Mouse (Mus musculus) limb, embryonic 15.5 days (tissue): ENCODE results near the gene Pik3ip1. TPM values are rescaled to one million over a fixed set of nuclear protein-coding genes. Genes with fewer than 3 reads are reported as not detected.

Experiments
- ATAC-seq: fragments of 200-750 bp; cut with Nextera tagmentation; 2 replicates; pipeline ENCODE4 v1.8.0; 2017; ENCODE audit warnings: low read depth, moderate TSS enrichment; ENCODE audit not compliant: insufficient number of reproducible peaks, low FRiP score, low TSS enrichment
- H3K27ac ChIP-seq: fragments of 300-500 bp; sonication (generic); 2 replicates; pipeline ENCODE4 v1.5.1; 2015; ENCODE audit warnings: moderate library complexity, mild to moderate bottlenecking, inconsistent platforms
- H3K27me3 ChIP-seq: fragments of 300-500 bp; sonication (generic); 2 replicates; pipeline ENCODE4 v1.6.1; 2015; ENCODE audit warnings: inconsistent platforms
- H3K36me3 ChIP-seq: fragments of 300-500 bp; sonication (generic); 2 replicates; pipeline ENCODE4 v1.6.1; 2015; ENCODE audit warnings: inconsistent platforms
- H3K4me1 ChIP-seq: fragments of 300-500 bp; sonication (generic); 2 replicates; pipeline ENCODE4 v1.6.1; 2015; ENCODE audit warnings: inconsistent platforms
- H3K4me2 ChIP-seq: fragments of 300-500 bp; sonication (generic); 2 replicates; pipeline ENCODE4 v1.6.1; 2015; ENCODE audit warnings: mild to moderate bottlenecking, inconsistent platforms
- H3K4me3 ChIP-seq: fragments of 300-500 bp; sonication (generic); 2 replicates; pipeline ENCODE4 v1.5.1; 2015; ENCODE audit warnings: mild to moderate bottlenecking, inconsistent platforms
- H3K9ac ChIP-seq: fragments of 300-500 bp; sonication (generic); 2 replicates; pipeline ENCODE4 v1.6.1; 2015; ENCODE audit warnings: inconsistent platforms
- H3K9me3 ChIP-seq: fragments of 300-500 bp; sonication (generic); 2 replicates; pipeline ENCODE4 v1.6.1; 2016; ENCODE audit warnings: inconsistent platforms
- WGBS: fragments of 180-500 bp; shearing (Covaris S2); methylation state at CpG from one replicate; pipeline ENCODE4 v1.1.7; 2015; 5-methylcytosine and 5-hydroxymethylcytosine counted together
- polyA plus RNA-seq: library from polyadenylated mRNA; unstranded; fragments of >200 nt; fragmentation: Nextera tagmentation; extraction: Ambion mirVana; gene quantifications from 2 replicates; pipeline ENCODE4 v1.2.1, GENCODE M21; 2015

The Pik3ip1 gene
- polyA plus RNA-seq = 15.6 and 17.9 TPM in 2 replicates

DNA sequence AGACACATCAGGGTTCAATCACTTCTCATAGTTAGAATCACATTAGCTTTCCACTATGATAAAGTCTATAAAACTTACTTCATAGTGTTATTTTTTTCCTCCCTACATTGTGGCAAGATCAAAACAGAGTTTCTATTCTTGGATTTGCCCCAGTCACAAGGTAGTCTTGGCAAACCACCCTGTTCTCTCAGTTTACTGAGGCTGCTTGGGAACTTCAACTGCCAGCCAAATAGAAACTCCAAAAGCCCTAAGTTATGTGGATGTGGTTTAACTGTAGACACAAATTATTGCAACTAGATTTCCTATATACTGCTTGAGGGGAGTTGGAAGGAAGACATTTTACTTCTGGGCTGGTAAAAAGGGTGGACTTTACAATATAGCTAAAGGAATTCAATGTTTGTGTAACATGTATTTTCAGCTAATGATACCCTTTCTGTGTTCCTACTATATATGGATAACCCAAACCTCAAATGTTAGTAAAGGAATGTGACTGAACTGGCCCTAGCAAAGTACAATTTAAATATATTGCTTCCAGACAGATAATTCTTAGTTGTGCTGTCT lies at the start of gene Pik3ip1:
Pik3ip1 (plus strand) TSS at position 511 of the 561 bp plus-strand sequence.
- peak within 1 kb of the TSS; percentile 52 for H3K4me3 ChIP-seq
- peak within 1 kb of the TSS; percentile 39; the same call in 1 of the 2 replicates for H3K9ac ChIP-seq
- peaks cover 5% of the 10 kb centered on the region; the same call in 1 of the 2 replicates for H3K36me3 ChIP-seq
- H3K9me3 ChIP-seq = no peaks in the 10 kb centered on the region
- H3K27me3 ChIP-seq = no peaks in the 10 kb centered on the region
- H3K4me1 ChIP-seq = peaks cover 38% of the 10 kb centered on the region
- peak within 1 kb of the TSS; percentile 99 for H3K4me2 ChIP-seq
- no peak for ATAC-seq
- peak within 1 kb of the TSS; percentile 72 for H3K27ac ChIP-seq

DNA sequence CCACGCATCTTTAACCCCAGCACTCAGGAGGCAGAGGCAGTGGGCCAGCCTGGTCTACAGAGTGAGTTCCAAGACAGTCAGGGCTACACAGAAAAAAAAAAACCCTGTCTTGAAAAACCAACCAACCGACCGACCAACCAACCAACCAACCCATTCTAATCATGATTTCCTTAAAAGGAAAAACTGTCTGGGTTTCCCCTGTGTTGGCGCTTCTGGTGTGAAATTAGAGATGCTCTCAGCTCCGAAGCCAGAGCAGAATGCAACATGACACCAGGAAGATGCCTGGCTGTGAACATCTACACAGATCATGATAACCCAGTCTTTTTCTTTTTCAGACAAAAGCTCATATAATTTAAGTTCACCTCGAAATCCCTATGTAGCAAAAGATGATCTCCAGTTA lies 47.3 kb upstream of the Pik3ip1 start:
- H3K27me3 ChIP-seq = no peaks in the 10 kb centered on the region
- H3K9me3 ChIP-seq = no peaks in the 10 kb centered on the region
- no peak overlapping the region for H3K27ac ChIP-seq
- no peaks in the 10 kb centered on the region for H3K4me1 ChIP-seq
- 80% methylated on average over 6 of the region's 6 CpGs for WGBS
- H3K36me3 ChIP-seq = no peaks in the 10 kb centered on the region
- H3K9ac ChIP-seq = no peak overlapping the region
- H3K4me3 ChIP-seq = no peak overlapping the region
- no peak overlapping the region for H3K4me2 ChIP-seq
- no peak for ATAC-seq

DNA sequence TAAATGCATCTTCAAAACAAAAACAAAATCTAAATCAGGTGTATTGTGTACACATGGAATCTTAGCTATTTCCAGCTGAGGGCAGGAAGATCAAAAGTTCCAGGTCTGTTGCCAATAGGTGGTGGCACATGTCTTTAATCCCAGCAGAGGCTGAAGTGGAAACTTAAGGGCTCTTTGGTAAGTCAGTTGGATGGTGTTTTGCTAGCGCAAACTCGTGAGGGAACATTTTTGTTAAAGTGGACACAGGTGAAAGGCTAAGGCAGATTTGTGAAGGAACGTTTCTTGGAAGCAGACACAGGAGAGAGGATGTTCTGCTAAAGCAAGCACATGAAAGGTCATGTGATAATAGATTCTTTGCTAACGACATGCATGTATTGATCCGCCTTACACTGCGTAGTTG lies 46.6 kb upstream of the Pik3ip1 start:
- no peaks in the 10 kb centered on the region for H3K36me3 ChIP-seq
- no peak overlapping the region for H3K4me3 ChIP-seq
- no peak overlapping the region for H3K4me2 ChIP-seq
- no peaks in the 10 kb centered on the region for H3K9me3 ChIP-seq
- ATAC-seq = no peak
- H3K27me3 ChIP-seq = no peaks in the 10 kb centered on the region
- peaks cover 6% of the 10 kb centered on the region; the same call in 1 of the 2 replicates for H3K4me1 ChIP-seq
- no peak overlapping the region for H3K9ac ChIP-seq
- WGBS = 79% methylated on average over 6 of the region's 6 CpGs
- no peak overlapping the region for H3K27ac ChIP-seq

DNA sequence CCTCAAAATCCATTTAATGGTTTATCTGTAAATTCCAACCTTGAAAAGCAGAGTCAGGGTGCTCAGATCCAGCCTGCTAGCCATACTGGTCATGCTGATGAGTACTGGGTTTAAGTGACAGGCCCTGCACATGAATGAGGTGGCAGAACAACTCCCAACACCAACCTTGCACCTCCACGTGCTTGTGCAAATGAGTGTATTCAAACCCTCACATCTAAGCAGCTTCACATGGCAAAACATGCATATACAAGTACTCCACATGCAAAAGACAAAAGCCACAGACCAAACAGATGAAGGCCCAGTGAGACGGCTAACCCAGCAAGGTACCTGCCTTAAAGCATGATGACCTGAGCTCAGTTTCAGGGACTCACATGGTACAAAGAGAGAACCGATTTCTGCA lies 44.3 kb upstream of the Pik3ip1 start:
- no peak overlapping the region for H3K27ac ChIP-seq

DNA sequence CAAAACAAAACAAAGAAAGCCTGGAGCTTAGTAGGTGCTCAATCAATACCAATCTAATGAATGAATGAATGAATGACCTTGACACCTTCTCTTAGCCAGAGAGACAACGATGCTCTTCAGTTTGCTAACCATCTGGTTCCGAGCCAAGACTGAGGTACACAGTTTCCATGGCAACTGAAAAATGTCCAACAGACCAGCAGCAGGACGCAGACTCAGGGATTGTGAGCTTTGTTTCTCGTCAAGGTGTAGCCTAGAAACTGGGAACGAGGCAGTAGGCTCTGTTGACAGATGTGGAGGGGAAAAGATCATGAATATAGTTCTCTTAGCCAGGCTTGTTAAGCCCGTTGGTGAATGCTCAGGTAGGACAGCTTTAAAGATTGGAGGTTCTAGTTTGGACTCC lies 43.1 kb upstream of the Pik3ip1 start:
- no peak for ATAC-seq
- WGBS = 51% methylated on average over 6 of the region's 6 CpGs
- H3K4me3 ChIP-seq = no peak overlapping the region
- no peak overlapping the region for H3K9ac ChIP-seq
- no peaks in the 10 kb centered on the region for H3K27me3 ChIP-seq
- no peaks in the 10 kb centered on the region for H3K36me3 ChIP-seq
- no peak overlapping the region for H3K4me2 ChIP-seq
- H3K27ac ChIP-seq = no peak overlapping the region
- H3K4me1 ChIP-seq = peaks cover 22% of the 10 kb centered on the region
- H3K9me3 ChIP-seq = no peaks in the 10 kb centered on the region

More for the DNA sequence above, 44.3 kb upstream of the Pik3ip1 start:
- ATAC-seq = no peak
- H3K36me3 ChIP-seq = no peaks in the 10 kb centered on the region
- no peaks in the 10 kb centered on the region for H3K27me3 ChIP-seq
- H3K9ac ChIP-seq = no peak overlapping the region
- no peak overlapping the region for H3K4me2 ChIP-seq
- peaks cover 11% of the 10 kb centered on the region for H3K4me1 ChIP-seq
- H3K4me3 ChIP-seq = no peak overlapping the region
- no peaks in the 10 kb centered on the region for H3K9me3 ChIP-seq
- 80% methylated on average over 3 of the region's 3 CpGs for WGBS

DNA sequence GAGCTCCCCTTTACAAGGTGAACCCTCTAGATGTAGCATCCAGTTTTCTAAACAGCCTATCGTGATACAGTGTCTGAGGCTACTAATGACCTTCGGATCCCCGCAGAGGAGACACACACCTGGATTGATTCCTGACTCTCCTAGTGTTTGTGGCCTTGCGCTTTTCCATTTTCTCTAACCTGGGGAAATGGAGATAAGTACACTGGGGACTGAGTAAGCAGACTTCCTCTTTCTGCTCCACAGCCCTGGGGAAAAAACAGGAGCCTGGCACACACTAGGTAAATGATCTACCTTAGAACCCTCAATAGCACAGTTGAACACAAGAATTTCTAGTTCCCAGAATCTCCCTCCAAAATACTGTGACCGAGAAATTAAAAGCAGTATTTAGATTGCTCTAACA lies 42.3 kb upstream of the Pik3ip1 start:
- Histone ChIP-seq H3K27me3 (no peaks in the 10 kb centered on the region), H3K4me2 (peak overlapping the region; percentile 95), H3K27ac (no peak overlapping the region), H3K9me3 (no peaks in the 10 kb centered on the region), H3K4me1 (peaks cover 27% of the 10 kb centered on the region), H3K36me3 (no peaks in the 10 kb centered on the region), H3K9ac (no peak overlapping the region), H3K4me3 (peak overlapping the region; percentile 75)
- WGBS = 69% methylated on average over 5 of the region's 5 CpGs
- ATAC-seq = no peak

DNA sequence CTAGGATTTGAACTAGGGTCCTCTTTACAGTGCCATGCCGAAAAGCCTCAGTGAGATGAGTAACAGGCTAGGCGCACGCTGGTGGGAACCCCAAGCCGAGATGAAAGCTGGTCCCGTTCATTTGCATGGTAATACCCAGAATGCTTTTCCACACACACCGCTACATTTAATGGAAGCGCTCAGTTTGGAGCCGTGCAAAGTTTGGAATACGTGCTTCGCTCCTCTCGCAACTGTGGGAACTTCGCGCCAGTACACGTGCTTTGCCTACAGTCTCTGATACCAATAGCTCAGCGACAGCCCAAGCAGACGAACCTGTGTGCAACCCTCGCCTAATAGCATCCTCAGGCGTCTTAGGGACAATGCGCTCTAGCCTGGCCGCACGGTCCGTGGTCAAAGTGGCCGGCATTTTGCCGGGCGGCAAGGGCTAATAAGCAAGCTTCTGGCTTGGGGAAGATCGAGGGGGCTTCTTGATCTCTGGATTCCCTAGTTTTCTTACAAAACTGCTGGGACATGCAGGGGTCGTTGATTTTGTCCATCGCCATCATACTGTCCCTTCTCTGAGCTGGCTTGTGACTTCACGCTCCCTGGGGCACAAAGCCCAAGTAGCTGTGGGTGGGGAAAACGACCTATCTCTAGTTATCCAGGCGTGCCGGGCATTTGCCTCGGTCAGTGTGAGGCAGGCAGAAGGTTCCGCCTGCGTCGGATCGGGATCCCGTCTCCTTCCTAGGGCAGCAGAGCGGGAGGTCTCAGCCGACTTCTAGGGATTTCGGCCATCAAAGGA lies 41.5 kb upstream of the Pik3ip1 start, which contains the start of gene Patz1:
Patz1 (plus strand) TSS at position 354 of the 781 bp plus-strand sequence.
- under 1% methylated on average over 41 of the region's 41 CpGs for WGBS
- peak; percentile 22 for ATAC-seq
- no peaks in the 10 kb centered on the region for H3K9me3 ChIP-seq
- peaks cover 35% of the 10 kb centered on the region for H3K4me1 ChIP-seq
- peak within 1 kb of the TSS; percentile 91 for H3K9ac ChIP-seq
- H3K27me3 ChIP-seq = no peaks in the 10 kb centered on the region
- peaks cover 7% of the 10 kb centered on the region for H3K36me3 ChIP-seq
- peak within 1 kb of the TSS; percentile 95 for H3K4me2 ChIP-seq
- H3K4me3 ChIP-seq = peak within 1 kb of the TSS; percentile 75
- peak within 1 kb of the TSS; percentile 100 for H3K27ac ChIP-seq

DNA sequence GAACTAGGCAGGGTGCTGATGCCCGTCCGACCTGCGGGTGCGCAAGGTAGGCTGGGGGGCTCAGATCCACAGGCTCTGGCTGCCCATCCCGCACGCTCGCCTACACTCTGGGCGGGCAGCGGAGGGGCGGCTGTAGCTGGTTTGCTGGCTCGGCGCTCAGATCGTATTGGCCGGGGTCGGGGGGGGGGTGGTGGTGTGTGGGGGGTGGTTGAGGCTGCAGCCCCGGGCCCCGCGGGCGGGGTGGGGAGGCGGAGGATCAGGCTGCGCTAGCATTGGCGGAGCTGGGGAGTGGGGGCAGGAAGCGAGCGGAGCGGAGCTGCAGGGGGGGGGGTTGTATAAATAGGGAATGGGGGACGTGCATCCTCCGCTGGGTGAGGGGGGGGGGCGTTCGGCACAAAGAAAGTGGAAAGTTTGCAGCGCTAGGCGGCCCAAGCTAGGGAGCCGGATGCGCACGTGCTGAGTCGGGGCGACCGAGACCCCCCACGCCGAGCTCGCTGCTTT lies 40.8 kb upstream of the Pik3ip1 start:
- H3K4me1 ChIP-seq = peaks cover 41% of the 10 kb centered on the region

DNA sequence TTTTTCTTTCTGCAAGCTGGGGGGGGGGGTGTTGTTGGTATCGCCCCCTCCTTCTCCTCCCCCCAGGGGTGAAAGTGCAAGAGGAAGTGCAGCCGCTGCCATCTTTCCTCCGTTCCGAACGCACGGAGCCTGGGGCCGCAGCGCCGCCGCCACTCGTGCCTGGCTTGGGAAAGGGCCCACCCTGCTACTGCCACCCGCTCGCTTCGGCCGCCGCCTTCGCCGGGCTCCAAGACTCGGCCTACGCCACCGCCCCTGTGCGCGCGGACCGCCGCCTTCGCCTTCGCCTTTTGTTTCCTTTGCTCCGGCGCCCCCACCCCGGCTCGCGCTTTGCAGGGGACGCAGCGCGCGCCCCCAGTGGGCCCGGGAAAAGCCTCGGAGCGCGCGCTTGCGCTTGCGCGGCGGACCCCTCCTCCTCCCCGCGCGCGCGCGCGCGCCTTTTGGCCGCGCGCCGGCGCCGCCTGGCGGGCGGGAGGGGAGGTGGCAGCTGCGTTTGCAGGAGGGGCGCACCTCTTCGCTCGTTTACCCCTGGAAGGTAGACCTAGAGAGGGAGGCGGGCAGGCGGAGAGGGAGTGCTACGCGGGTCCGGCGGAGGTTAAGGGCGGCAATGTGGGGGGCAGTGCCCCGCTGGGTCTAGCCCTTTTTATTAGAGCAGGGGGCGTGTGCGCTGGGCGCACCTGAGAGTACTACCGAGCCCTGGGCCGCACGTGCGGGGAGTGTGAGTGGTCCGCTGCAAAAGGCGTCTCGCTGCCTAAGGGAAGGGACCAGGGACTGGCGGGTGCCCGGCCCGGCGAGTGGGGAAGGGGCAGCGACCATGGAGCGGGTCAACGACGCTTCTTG lies 40.2 kb upstream of the Pik3ip1 start:
- Histone ChIP-seq H3K4me2 (peak overlapping the region; percentile 95), H3K9ac (peak overlapping the region; percentile 91), H3K9me3 (no peaks in the 10 kb centered on the region), H3K4me1 (peaks cover 46% of the 10 kb centered on the region), H3K4me3 (peak overlapping the region; percentile 75), H3K36me3 (peaks cover 18% of the 10 kb centered on the region), H3K27me3 (no peaks in the 10 kb centered on the region), H3K27ac (peak overlapping the region; percentile 100)
- under 1% methylated on average over 83 of the region's 92 CpGs for WGBS
- ATAC-seq = peak; percentile 74

More for the DNA sequence above, 40.8 kb upstream of the Pik3ip1 start:
- ATAC-seq = peak; percentile 87
- Histone ChIP-seq H3K27me3 (no peaks in the 10 kb centered on the region), H3K4me3 (peak overlapping the region; percentile 75), H3K27ac (peak overlapping the region; percentile 100), H3K9me3 (no peaks in the 10 kb centered on the region), H3K4me2 (peak overlapping the region; percentile 95), H3K36me3 (peaks cover 13% of the 10 kb centered on the region), H3K9ac (peak overlapping the region; percentile 91)
- 1% methylated on average over 24 of the region's 40 CpGs for WGBS

DNA sequence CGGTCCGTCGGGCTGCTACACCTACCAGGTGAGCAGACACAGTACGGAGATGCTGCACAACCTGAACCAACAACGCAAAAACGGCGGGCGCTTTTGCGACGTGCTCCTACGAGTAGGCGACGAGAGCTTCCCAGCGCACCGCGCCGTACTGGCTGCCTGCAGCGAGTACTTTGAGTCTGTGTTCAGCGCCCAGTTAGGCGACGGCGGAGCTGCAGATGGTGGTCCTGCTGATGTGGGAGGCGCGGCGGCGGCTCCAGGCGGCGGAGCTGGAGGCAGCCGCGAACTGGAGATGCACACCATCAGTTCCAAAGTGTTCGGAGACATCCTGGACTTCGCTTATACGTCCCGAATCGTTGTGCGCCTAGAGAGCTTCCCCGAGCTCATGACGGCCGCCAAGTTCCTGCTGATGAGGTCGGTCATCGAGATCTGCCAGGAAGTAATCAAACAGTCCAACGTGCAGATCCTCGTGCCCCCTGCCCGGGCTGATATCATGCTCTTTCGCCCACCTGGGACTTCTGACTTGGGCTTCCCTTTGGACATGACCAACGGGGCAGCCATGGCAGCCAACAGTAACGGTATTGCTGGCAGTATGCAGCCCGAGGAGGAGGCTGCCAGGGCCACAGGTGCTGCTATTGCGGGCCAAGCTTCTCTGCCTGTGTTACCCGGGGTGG lies 39.4 kb upstream of the Pik3ip1 start:
- peaks cover 51% of the 10 kb centered on the region for H3K4me1 ChIP-seq
- ATAC-seq = no peak
- H3K4me3 ChIP-seq = peak overlapping the region; percentile 75
- WGBS = under 1% methylated on average over 50 of the region's 50 CpGs
- peak overlapping the region; percentile 100 for H3K27ac ChIP-seq
- H3K36me3 ChIP-seq = peaks cover 25% of the 10 kb centered on the region
- no peaks in the 10 kb centered on the region for H3K27me3 ChIP-seq
- peak overlapping the region; percentile 91 for H3K9ac ChIP-seq
- peak overlapping the region; percentile 95 for H3K4me2 ChIP-seq
- H3K9me3 ChIP-seq = no peaks in the 10 kb centered on the region
